Mouse (Mus musculus) heart, postnatal 0 days (tissue): Measurements from ENCODE around the gene Sox6.

Source experiments
- CTCF ChIP-seq: IDR thresholded peaks from 2 replicates; pipeline ENCODE4 v1.5.1; 2016; ENCODE audit warnings: antibody characterized with exemption, control low read depth, low read depth
- EP300 ChIP-seq: IDR thresholded peaks from 2 replicates; pipeline ENCODE4 v1.6.1; 2016; ENCODE audit warnings: antibody characterized with exemption, low read depth

- no peak for TF ChIP-seq CTCF
- TF ChIP-seq EP300, result no peak
Measured at GRCm38 (mm10) chr7:115693206-115693605, 345.4 kb downstream of the Sox6 start.
